Mouse (Mus musculus): Measurements from ENCODE around the gene Ttc9c. TPM values are rescaled to one million over a fixed set of nuclear protein-coding genes. Genes with fewer than 3 reads are reported as not detected.

Ttc9c gene
- polyA plus RNA-seq, 1 experiment from 2014 or later, result 47.5 TPM

DNA sequence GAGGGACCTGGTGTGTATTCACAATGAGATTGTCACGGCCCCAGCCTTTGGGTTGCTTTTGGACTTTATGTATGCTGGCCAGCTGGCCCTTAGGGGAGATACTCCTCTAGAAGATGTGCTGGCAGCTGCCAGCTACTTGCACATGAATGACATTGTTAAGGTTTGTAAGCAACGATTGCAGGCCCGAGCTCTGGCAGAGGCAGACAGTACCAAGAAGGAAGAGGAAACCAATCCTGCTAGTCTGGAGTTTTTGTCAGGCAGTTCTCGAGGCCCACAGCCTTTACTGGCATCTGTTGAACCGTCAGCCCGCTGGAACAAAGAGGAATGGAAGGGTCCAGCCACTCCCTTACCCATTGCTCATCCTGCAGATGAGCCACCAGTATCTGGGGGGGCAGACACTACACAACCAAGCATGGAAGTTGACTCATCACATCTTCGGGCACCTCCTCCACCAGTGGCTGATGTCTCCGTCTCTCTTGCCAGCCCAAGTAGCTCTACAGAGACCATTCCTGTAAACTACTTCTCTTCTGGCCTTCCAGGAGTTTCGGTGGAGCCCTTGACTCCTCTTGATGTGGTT, 15.8 kb downstream of the Ttc9c start:
- no peaks in the 10 kb centered on the region for H3K9me3 ChIP-seq (ENCODE audit: control insufficient read depth, low read depth, low read length)
- peak overlapping the region; percentile 57; the same call in 1 of the 2 replicates for H3K4me3 ChIP-seq (ENCODE audit: low read depth, low read length)
- no peak overlapping the region for H3K9ac ChIP-seq (replicated peaks; ENCODE audit: low read depth, low read length)
- peak overlapping the region; percentile 46 for H3K4me2 ChIP-seq (replicated peaks; ENCODE audit: low read depth, low read length)
- peaks cover 4% of the 10 kb centered on the region; the same call in 1 of the 2 replicates for H3K4me1 ChIP-seq (ENCODE audit: control insufficient read depth, insufficient read depth, low read length)
- 0 out of 2 replicates have a peak overlapping the region, but pooled peaks have one; percentile 69 for H3K27ac ChIP-seq (ENCODE audit: low read length)
- WGBS, result 89% methylated on average over 9 of the region's 9 CpGs
- peaks cover 24% of the 10 kb centered on the region for H3K36me3 ChIP-seq (ENCODE audit: control insufficient read depth, insufficient read depth, low read length)
- ATAC-seq (ENCODE audit: insufficient number of reproducible peaks, insufficient read depth, low FRiP score, low read depth), result no peak
- no peaks in the 10 kb centered on the region for H3K27me3 ChIP-seq (ENCODE audit: control insufficient read depth, insufficient read depth, low read length)

DNA sequence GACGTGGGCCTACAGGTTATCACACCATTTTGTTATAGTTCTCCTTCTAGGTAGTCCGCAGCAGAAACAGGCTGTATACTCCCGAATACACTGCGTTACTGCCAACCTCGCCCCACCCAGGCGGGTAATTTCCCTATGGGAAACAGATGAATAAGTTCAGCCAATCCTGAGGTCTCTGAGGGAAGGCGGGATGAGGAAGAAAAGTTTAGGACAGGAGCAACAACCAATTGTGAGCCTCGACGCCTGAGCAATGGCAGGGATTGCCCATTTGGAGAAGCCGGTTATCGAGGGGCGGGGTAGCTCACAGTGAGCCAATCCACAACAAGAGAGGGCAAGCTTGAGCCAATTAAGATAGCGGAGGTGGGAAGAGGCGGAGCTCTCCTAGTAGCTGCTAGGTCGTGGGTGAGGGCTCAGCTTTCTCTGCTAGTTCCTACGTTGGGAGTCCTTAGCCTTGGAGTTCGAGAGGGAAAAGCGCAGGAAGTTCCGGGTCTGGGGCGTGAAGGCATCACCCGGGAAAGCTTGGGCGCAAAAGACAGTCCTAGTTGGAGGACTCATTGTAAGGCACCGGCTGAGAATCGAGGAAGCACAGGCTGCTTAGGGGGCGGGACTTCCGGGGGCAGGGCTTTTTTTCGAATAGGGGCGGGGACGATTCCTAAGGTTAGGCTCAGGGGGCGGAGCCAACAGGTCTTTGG, 16.9 kb downstream of the Ttc9c start, which contains the start of gene Zbtb3:
Zbtb3 (plus strand) TSS at position 426 of the 692 bp plus-strand sequence.
- Histone ChIP-seq H3K27me3 (ENCODE audit: control insufficient read depth, insufficient read depth, low read length) (no peaks in the 10 kb centered on the region), H3K27ac (ENCODE audit: low read length) (peak within 1 kb of the TSS; percentile 69), H3K4me3 (ENCODE audit: low read depth, low read length) (peak within 1 kb of the TSS; percentile 57), H3K4me2 (replicated peaks; ENCODE audit: low read depth, low read length) (peak within 1 kb of the TSS; percentile 80), H3K4me1 (ENCODE audit: control insufficient read depth, insufficient read depth, low read length) (peaks cover 7% of the 10 kb centered on the region; the same call in 1 of the 2 replicates), H3K36me3 (ENCODE audit: control insufficient read depth, insufficient read depth, low read length) (peaks cover 16% of the 10 kb centered on the region), H3K9me3 (ENCODE audit: control insufficient read depth, low read depth, low read length) (no peaks in the 10 kb centered on the region), H3K9ac (replicated peaks; ENCODE audit: low read depth, low read length) (peak within 1 kb of the TSS; percentile 38; the same call in 1 of the 2 replicates)
- under 1% methylated on average over 30 of the region's 30 CpGs for WGBS
- ATAC-seq (ENCODE audit: insufficient number of reproducible peaks, insufficient read depth, low FRiP score, low read depth), result peak; percentile 98

DNA sequence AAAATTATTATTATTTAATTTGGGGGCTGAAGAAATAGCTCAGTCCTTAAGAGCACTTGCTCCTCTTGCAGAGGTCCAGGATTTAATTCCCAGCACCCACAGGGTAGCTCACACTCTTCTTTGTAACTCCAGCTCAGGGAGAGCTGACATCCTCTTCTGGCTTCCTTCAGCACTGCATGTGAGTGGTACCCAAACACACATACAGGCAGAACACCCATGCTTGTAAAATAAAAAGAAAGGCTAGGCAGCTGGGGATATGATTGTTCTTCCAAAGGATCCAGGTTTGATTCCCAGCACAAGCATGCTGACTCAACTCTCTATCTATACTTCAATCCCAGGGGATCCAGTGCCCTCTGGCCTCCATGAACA, 20.2 kb downstream of the Ttc9c start:
- ATAC-seq (ENCODE audit: insufficient number of reproducible peaks, insufficient read depth, low FRiP score, low read depth), result no peak

DNA sequence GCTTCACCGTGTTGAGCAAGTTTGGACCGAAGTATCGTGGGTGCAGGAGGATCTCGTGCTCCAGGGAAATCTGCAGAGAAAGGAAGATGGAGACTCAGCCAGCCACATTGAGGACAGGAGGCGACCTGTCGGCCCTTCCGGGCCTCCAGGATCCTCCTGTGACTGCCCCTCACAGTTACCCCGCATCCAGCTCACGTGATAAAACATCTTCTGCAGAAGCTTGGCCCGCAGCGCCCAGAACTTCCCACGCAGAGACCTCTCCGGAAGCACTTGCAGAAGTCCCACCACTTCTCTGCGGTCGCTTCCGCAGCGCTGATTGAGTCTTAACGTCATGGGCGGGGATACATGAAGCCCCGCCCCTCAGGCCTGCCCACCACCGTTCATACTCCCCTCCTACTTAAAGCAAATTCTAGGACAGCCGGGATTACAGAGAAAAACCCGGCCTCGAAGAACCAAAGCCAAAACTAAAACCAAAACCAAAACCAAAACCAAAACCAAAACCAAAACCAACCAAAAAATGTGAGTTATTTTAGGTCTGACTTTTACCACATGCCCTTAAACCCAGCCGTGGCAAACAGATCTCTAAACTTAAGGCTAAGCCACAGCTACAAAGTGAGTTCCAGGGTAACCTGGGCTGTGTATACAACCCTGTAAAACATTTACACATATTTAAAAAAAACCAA, 20.7 kb downstream of the Ttc9c start, which contains the start of gene Polr2g:
Polr2g (minus strand) TSS at position 314 of the 683 bp plus-strand sequence.
- peak; percentile 73 for ATAC-seq (ENCODE audit: insufficient number of reproducible peaks, insufficient read depth, low FRiP score, low read depth)
- peaks cover 19% of the 10 kb centered on the region for H3K36me3 ChIP-seq (ENCODE audit: control insufficient read depth, insufficient read depth, low read length)
- H3K4me3 ChIP-seq (ENCODE audit: low read depth, low read length), result peak within 1 kb of the TSS; percentile 86
- peak within 1 kb of the TSS; percentile 72 for H3K9ac ChIP-seq (replicated peaks; ENCODE audit: low read depth, low read length)
- H3K9me3 ChIP-seq (ENCODE audit: control insufficient read depth, low read depth, low read length), result no peaks in the 10 kb centered on the region
- H3K27ac ChIP-seq (ENCODE audit: low read length), result peak within 1 kb of the TSS; percentile 78; the same call in 1 of the 2 replicates
- H3K4me1 ChIP-seq (ENCODE audit: control insufficient read depth, insufficient read depth, low read length), result peaks cover 10% of the 10 kb centered on the region; the same call in 1 of the 2 replicates
- no peaks in the 10 kb centered on the region for H3K27me3 ChIP-seq (ENCODE audit: control insufficient read depth, insufficient read depth, low read length)
- H3K4me2 ChIP-seq (replicated peaks; ENCODE audit: low read depth, low read length), result peak within 1 kb of the TSS; percentile 78
- WGBS, result 1% methylated on average over 25 of the region's 25 CpGs

More for the DNA sequence above, 20.2 kb downstream of the Ttc9c start:
- peaks cover 10% of the 10 kb centered on the region; the same call in 1 of the 2 replicates for H3K4me1 ChIP-seq (ENCODE audit: control insufficient read depth, insufficient read depth, low read length)
- no peaks in the 10 kb centered on the region for H3K27me3 ChIP-seq (ENCODE audit: control insufficient read depth, insufficient read depth, low read length)
- H3K9ac ChIP-seq (replicated peaks; ENCODE audit: low read depth, low read length), result no peak overlapping the region
- H3K36me3 ChIP-seq (ENCODE audit: control insufficient read depth, insufficient read depth, low read length), result peaks cover 14% of the 10 kb centered on the region
- no peaks in the 10 kb centered on the region for H3K9me3 ChIP-seq (ENCODE audit: control insufficient read depth, low read depth, low read length)
- peak overlapping the region; percentile 10; the same call in 1 of the 2 replicates for H3K27ac ChIP-seq (ENCODE audit: low read length)
- peak overlapping the region; percentile 78; the same call in 1 of the 2 replicates for H3K4me2 ChIP-seq (replicated peaks; ENCODE audit: low read depth, low read length)
- 0 out of 2 replicates have a peak overlapping the region, but pooled peaks have one; percentile 86 for H3K4me3 ChIP-seq (ENCODE audit: low read depth, low read length)

DNA sequence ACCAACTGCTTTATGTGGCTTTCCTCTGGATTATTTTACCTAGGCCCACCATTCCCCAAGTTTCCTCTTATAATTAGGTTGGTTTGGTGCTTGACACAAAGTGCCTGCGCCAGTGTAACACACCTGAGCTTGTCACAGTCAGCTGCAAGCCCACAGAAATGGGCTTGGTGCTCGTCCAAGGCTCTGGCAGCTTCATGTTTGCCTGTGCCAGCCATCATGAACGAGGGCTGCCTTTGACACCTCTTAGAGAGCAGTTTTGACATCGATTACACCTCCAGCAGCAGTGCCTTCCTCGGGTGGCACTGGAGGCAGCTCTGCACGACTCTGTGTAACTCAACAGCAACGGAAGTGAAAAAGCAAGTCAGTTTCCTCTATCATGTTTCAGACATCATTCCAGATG, 29.0 kb downstream of the Ttc9c start:
- WGBS, result 80% methylated on average over 7 of the region's 7 CpGs
- peaks cover 29% of the 10 kb centered on the region for H3K36me3 ChIP-seq (ENCODE audit: control insufficient read depth, insufficient read depth, low read length)
- H3K9ac ChIP-seq (replicated peaks; ENCODE audit: low read depth, low read length), result no peak overlapping the region
- H3K4me2 ChIP-seq (replicated peaks; ENCODE audit: low read depth, low read length), result no peak overlapping the region
- H3K27ac ChIP-seq (ENCODE audit: low read length), result no peak overlapping the region
- 0 out of 2 replicates have a peak, but pooled peaks cover 5% of the 10 kb centered on the region for H3K4me1 ChIP-seq (ENCODE audit: control insufficient read depth, insufficient read depth, low read length)
- no peaks in the 10 kb centered on the region for H3K9me3 ChIP-seq (ENCODE audit: control insufficient read depth, low read depth, low read length)
- no peaks in the 10 kb centered on the region for H3K27me3 ChIP-seq (ENCODE audit: control insufficient read depth, insufficient read depth, low read length)
- ATAC-seq (ENCODE audit: insufficient number of reproducible peaks, insufficient read depth, low FRiP score, low read depth), result no peak
- no peak overlapping the region for H3K4me3 ChIP-seq (ENCODE audit: low read depth, low read length)

DNA sequence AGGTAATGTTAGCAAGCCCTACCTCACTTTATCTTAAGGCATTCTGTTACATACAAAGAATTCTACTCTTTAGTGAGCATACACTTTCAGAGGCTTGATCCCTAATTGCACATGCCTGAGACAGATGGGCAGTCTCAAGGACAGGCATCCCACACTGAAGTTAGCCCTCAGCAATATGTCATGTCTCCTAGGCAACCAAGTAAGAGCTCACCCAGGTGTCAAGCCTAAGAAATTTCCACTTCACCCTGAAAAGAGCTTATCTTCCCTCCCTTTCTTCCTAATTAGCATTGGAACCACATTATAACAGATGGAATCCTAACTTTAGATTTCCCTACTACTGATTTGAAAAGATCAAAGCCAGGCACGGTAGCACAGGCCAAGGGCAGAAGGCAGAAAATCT, 30.0 kb downstream of the Ttc9c start:
- no peaks in the 10 kb centered on the region for H3K9me3 ChIP-seq (ENCODE audit: control insufficient read depth, low read depth, low read length)
- no peak overlapping the region for H3K4me3 ChIP-seq (ENCODE audit: low read depth, low read length)
- H3K9ac ChIP-seq (replicated peaks; ENCODE audit: low read depth, low read length), result no peak overlapping the region
- H3K27me3 ChIP-seq (ENCODE audit: control insufficient read depth, insufficient read depth, low read length), result no peaks in the 10 kb centered on the region
- no peak overlapping the region for H3K4me2 ChIP-seq (replicated peaks; ENCODE audit: low read depth, low read length)
- peaks cover 20% of the 10 kb centered on the region for H3K36me3 ChIP-seq (ENCODE audit: control insufficient read depth, insufficient read depth, low read length)
- 20% methylated on average over 1 of the region's 1 CpGs for WGBS
- H3K4me1 ChIP-seq (ENCODE audit: control insufficient read depth, insufficient read depth, low read length), result 0 out of 2 replicates have a peak, but pooled peaks cover 5% of the 10 kb centered on the region
- no peak overlapping the region for H3K27ac ChIP-seq (ENCODE audit: low read length)
- ATAC-seq (ENCODE audit: insufficient number of reproducible peaks, insufficient read depth, low FRiP score, low read depth), result no peak

DNA sequence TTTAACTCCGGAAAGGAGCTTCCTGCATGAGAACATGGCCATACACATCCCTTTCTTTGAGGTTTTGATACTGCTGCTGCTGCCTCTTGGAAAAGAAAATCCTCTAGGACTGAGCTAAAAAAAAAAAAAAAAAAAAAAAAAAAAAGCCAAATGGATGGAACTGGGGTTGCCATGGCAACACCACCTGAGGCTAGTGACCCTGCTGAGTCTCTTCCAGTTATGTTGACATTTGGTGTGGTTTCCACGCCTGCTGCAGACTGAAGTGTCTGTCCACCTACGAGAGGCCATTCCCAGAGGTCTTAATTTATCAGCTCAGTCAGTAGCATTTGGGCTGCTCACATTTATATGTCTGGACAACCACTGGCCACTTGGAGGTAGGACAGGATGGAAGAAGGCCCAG, 30.6 kb downstream of the Ttc9c start:
- 23% methylated on average over 3 of the region's 3 CpGs for WGBS
- Histone ChIP-seq H3K36me3 (ENCODE audit: control insufficient read depth, insufficient read depth, low read length) (peaks cover 16% of the 10 kb centered on the region), H3K27me3 (ENCODE audit: control insufficient read depth, insufficient read depth, low read length) (no peaks in the 10 kb centered on the region), H3K4me2 (replicated peaks; ENCODE audit: low read depth, low read length) (no peak overlapping the region), H3K9ac (replicated peaks; ENCODE audit: low read depth, low read length) (no peak overlapping the region), H3K27ac (ENCODE audit: low read length) (no peak overlapping the region), H3K4me3 (ENCODE audit: low read depth, low read length) (no peak overlapping the region), H3K4me1 (ENCODE audit: control insufficient read depth, insufficient read depth, low read length) (0 out of 2 replicates have a peak, but pooled peaks cover 5% of the 10 kb centered on the region), H3K9me3 (ENCODE audit: control insufficient read depth, low read depth, low read length) (no peaks in the 10 kb centered on the region)
- ATAC-seq (ENCODE audit: insufficient number of reproducible peaks, insufficient read depth, low FRiP score, low read depth), result no peak
